Mouse (Mus musculus): ENCODE data around the gene Ghrh. TPM values are rescaled to one million over a fixed set of nuclear protein-coding genes. Genes with fewer than 3 reads are reported as not detected.

Ghrh gene
- total and polyA plus RNA-seq, 2 experiments from 2014 or later: not detected

- no peaks in the 10 kb centered on the region for H3K4me1 ChIP-seq (ENCODE audit: control insufficient read depth, insufficient read depth)
- no peak overlapping the region for H3K4me3 ChIP-seq (ENCODE audit: low read depth, low read length)
- no peaks in the 10 kb centered on the region for H3K27me3 ChIP-seq (ENCODE audit: control insufficient read depth, insufficient read depth, low read length)
- H3K36me3 ChIP-seq (replicated peaks; ENCODE audit: control insufficient read depth, insufficient read depth, low read length): peaks cover 79% of the 10 kb centered on the region
- TF ChIP-seq CTCF (IDR thresholded peaks at IDR 0.05; ENCODE audit: low read depth) (no peak), EP300 (IDR thresholded peaks at IDR 0.05; ENCODE audit: low read depth) (no peak)
- no peak for DNase-seq (ENCODE audit: low spot score)
- WGBS: 72% methylated on average over 2 of the region's 2 CpGs
- no peak for ATAC-seq (ENCODE audit: insufficient read depth, low read depth)
- no peak overlapping the region for H3K27ac ChIP-seq (ENCODE audit: low read depth)
- H3K9ac ChIP-seq (replicated peaks; ENCODE audit: low read depth, low read length): no peak overlapping the region
- H3K9me3 ChIP-seq (replicated peaks; ENCODE audit: control insufficient read depth, low read length): no peaks in the 10 kb centered on the region
- no peak overlapping the region for H3K4me2 ChIP-seq (ENCODE audit: low read depth, low read length)
These were observed 38.9 kb downstream of the Ghrh start for GRCm38 (mm10) chr2:157308273-157308917.

DNA sequence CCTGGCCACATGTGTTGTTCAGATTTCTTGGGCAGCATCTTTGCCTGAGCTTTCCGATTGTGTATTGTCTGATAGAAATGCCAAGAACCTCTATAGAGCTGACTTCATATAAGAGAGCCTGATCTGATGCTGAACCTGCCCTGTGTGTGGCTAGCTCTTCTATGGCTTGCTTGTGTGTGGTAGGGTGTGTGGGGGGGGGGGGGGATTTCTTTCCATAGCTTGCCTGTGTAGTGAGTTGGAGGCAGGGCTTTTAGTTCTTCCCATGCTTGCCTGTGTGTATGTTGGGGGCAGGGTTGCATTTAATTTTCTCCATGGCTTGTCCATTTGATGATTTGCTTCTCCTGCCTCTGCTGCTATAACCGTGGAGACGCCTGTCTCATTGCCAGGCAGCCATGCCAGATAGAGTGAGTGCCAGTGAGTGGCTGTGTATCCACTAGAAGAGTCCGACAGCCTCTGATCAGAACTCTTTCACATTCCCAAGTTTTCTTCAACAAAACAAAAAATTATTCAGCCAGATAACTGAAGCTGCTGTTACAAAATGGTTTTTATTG lies 39.5 kb downstream of the Ghrh start:
- TF ChIP-seq EP300 (IDR thresholded peaks at IDR 0.05; ENCODE audit: low read depth) (no peak), CTCF (IDR thresholded peaks at IDR 0.05; ENCODE audit: low read depth) (no peak)
- no peaks in the 10 kb centered on the region for H3K27me3 ChIP-seq (ENCODE audit: control insufficient read depth, insufficient read depth, low read length)

GRCm38 (mm10) chr2:157306091-157307032 lies 40.9 kb downstream of the Ghrh start:
- H3K36me3 ChIP-seq (replicated peaks; ENCODE audit: control insufficient read depth, insufficient read depth, low read length): peaks cover 77% of the 10 kb centered on the region
- no peak for DNase-seq (ENCODE audit: low spot score)
- no peak overlapping the region for H3K27ac ChIP-seq (ENCODE audit: low read depth)
- TF ChIP-seq CTCF (IDR thresholded peaks at IDR 0.05; ENCODE audit: low read depth) (no peak), EP300 (IDR thresholded peaks at IDR 0.05; ENCODE audit: low read depth) (no peak)
- H3K4me1 ChIP-seq (ENCODE audit: control insufficient read depth, insufficient read depth): no peaks in the 10 kb centered on the region
- 76% methylated on average over 7 of the region's 7 CpGs for WGBS
- no peaks in the 10 kb centered on the region for H3K9me3 ChIP-seq (replicated peaks; ENCODE audit: control insufficient read depth, low read length)
- no peak overlapping the region for H3K9ac ChIP-seq (replicated peaks; ENCODE audit: low read depth, low read length)
- no peak overlapping the region for H3K4me2 ChIP-seq (ENCODE audit: low read depth, low read length)
- no peak overlapping the region for H3K4me3 ChIP-seq (ENCODE audit: low read depth, low read length)
- H3K27me3 ChIP-seq (ENCODE audit: control insufficient read depth, insufficient read depth, low read length): no peaks in the 10 kb centered on the region
- no peak for ATAC-seq (ENCODE audit: insufficient read depth, low read depth)

More for the DNA sequence above, 39.5 kb downstream of the Ghrh start:
- H3K9ac ChIP-seq (replicated peaks; ENCODE audit: low read depth, low read length): no peak overlapping the region
- ATAC-seq (ENCODE audit: insufficient read depth, low read depth): no peak
- no peak overlapping the region for H3K27ac ChIP-seq (ENCODE audit: low read depth)
- H3K4me3 ChIP-seq (ENCODE audit: low read depth, low read length): no peak overlapping the region
- H3K4me2 ChIP-seq (ENCODE audit: low read depth, low read length): no peak overlapping the region
- H3K9me3 ChIP-seq (replicated peaks; ENCODE audit: control insufficient read depth, low read length): no peaks in the 10 kb centered on the region
- H3K36me3 ChIP-seq (replicated peaks; ENCODE audit: control insufficient read depth, insufficient read depth, low read length): peaks cover 79% of the 10 kb centered on the region
- H3K4me1 ChIP-seq (ENCODE audit: control insufficient read depth, insufficient read depth): no peaks in the 10 kb centered on the region
- 71% methylated on average over 4 of the region's 4 CpGs for WGBS
- no peak for DNase-seq (ENCODE audit: low spot score)

GRCm38 (mm10) chr2:157303096-157303495 lies 44.2 kb downstream of the Ghrh start:
- no peak for TF ChIP-seq CTCF (IDR thresholded peaks at IDR 0.05; ENCODE audit: low read depth)
- no peak for TF ChIP-seq EP300 (IDR thresholded peaks at IDR 0.05; ENCODE audit: low read depth)
- no peaks in the 10 kb centered on the region for H3K27me3 ChIP-seq (ENCODE audit: control insufficient read depth, insufficient read depth, low read length)
- H3K9ac ChIP-seq (replicated peaks; ENCODE audit: low read depth, low read length): no peak overlapping the region
- no peak overlapping the region for H3K27ac ChIP-seq (ENCODE audit: low read depth)
- no peaks in the 10 kb centered on the region for H3K9me3 ChIP-seq (replicated peaks; ENCODE audit: control insufficient read depth, low read length)
- no peak overlapping the region for H3K4me2 ChIP-seq (ENCODE audit: low read depth, low read length)
- peaks cover 76% of the 10 kb centered on the region for H3K36me3 ChIP-seq (replicated peaks; ENCODE audit: control insufficient read depth, insufficient read depth, low read length)
- no peak overlapping the region for H3K4me3 ChIP-seq (ENCODE audit: low read depth, low read length)
- H3K4me1 ChIP-seq (ENCODE audit: control insufficient read depth, insufficient read depth): no peaks in the 10 kb centered on the region
- no peak for DNase-seq (ENCODE audit: low spot score)
- 83% methylated on average over 9 of the region's 9 CpGs for WGBS
- no peak for ATAC-seq (ENCODE audit: insufficient read depth, low read depth)

DNA sequence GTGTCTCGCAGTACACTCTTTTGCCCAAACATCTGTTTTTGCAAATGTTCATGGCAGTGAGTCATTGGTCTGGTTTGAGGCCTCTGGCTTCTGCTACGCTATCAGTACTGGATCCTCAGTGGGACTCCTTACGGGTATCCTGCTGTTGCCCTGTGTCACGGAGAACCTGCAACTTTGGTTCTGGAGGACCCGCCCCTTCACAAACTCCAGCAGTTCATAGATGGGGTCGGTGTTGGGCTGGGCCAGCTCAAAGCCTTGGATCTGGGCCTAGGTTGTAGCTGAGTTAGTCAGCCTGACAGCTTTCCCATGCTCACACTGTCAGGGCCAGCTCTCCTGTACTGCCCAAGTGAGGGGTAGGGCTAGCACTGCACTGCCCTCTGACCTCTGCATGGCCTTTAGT lies 47.3 kb downstream of the Ghrh start:
- Histone ChIP-seq H3K4me1 (ENCODE audit: control insufficient read depth, insufficient read depth) (no peaks in the 10 kb centered on the region), H3K9me3 (replicated peaks; ENCODE audit: control insufficient read depth, low read length) (no peaks in the 10 kb centered on the region), H3K9ac (replicated peaks; ENCODE audit: low read depth, low read length) (no peak overlapping the region), H3K27ac (ENCODE audit: low read depth) (no peak overlapping the region), H3K4me2 (ENCODE audit: low read depth, low read length) (no peak overlapping the region), H3K27me3 (ENCODE audit: control insufficient read depth, insufficient read depth, low read length) (no peaks in the 10 kb centered on the region), H3K4me3 (ENCODE audit: low read depth, low read length) (no peak overlapping the region), H3K36me3 (replicated peaks; ENCODE audit: control insufficient read depth, insufficient read depth, low read length) (peaks cover 89% of the 10 kb centered on the region)
- TF ChIP-seq EP300 (IDR thresholded peaks at IDR 0.05; ENCODE audit: low read depth): no peak
- no peak for TF ChIP-seq CTCF (IDR thresholded peaks at IDR 0.05; ENCODE audit: low read depth)
- DNase-seq (ENCODE audit: low spot score) (no peak), ATAC-seq (ENCODE audit: insufficient read depth, low read depth) (no peak)
- WGBS: 93% methylated on average over 6 of the region's 6 CpGs

Measured in heart, postnatal 0 days (tissue).